Mouse (Mus musculus): ENCODE measurements around the gene Gsg1l. TPM values are rescaled to one million over a fixed set of nuclear protein-coding genes. Genes with fewer than 3 reads are reported as not detected.

Gsg1l gene
- total RNA-seq, 2 experiments from 2014 or later: 9.3 to 14.0 TPM

DNA sequence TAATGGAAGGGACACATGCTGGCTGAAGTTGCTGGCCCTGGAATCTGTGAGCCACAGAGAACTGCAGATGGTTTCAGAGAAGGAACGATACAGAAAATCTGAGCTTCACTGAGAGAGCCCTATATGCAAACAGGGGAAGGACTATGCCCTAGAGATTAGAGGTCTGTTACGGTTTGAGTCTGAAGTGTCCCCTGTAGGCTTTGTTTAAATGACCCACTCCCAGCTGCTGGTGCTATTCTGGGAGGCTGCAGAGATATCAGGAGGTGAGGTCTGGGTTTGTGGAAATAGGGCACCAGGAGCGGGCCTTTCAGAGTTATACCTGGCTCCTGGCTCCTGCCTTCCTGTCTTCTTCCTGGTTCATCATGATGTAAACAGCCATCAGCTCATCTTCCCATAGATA is 95.1 kb downstream of the Gsg1l start:
- DNase-seq (ENCODE audit: low spot score in 2 of 2): no peak

DNA sequence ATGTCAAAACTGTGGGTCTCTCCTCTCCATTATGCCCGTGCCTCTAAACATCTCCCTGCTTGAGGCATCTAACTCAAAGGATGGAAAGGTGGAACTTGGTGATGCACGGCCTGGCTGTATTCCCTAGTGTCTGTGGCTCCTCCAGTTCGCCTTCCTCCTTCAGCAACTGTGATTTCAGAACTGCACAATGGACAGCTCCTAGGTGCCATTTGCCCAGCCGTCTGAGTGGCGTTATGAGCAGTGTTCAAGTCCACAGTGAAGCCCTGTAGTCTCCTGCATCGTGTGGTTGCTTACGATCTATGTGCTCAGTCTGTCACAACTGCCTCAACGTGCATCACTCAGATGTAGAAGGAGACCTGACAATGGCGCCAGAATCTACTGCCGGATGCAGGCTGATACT is 96.6 kb downstream of the Gsg1l start:
- no peak for DNase-seq (ENCODE audit: low spot score in 2 of 2)

DNA sequence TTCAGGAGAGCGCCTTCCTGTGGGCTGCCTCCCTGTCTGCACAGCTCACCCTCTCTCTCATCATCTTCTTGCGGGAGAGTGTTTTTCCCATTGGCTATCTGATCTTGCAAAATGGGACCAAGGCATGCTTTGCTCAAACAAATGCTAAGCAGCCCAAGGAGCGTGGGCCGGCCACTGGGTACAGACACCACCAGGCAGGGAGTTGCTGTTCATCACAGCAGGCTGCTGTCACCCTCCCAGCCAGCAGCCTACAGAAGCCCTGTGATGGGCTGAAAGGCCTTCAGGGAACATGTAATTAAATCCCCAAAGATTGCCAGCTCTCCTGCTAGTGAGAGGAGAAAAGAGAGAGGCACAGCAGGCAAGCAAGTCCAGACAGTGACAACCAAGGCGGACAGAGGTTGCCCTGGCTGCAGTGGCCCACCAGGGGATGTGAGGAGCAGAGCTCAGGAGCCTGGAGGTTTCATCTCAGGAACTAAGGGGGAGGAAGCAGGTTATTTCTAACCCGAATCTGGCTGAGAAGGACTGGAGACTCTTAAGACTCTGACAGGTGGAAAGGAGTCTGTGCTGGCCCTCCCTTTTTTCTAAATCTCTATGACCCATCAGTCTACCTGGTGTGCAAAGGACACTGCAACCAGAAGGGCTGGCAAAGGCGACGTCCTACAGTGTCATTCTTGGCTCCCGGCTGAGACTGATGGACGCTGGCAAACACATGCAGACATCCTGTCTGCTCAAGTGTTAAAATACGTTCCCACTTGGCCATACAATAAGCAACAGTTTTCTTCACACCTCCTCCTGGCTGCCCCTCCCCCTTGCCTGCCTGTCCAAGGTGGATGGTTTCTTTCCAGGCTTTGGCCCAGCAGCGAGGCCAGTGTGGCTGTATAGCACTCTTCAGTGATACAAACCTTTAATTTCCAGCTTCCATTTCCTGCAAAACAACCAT is 98.0 kb downstream of the Gsg1l start:
- no peak for DNase-seq (ENCODE audit: low spot score in 2 of 2)

DNA sequence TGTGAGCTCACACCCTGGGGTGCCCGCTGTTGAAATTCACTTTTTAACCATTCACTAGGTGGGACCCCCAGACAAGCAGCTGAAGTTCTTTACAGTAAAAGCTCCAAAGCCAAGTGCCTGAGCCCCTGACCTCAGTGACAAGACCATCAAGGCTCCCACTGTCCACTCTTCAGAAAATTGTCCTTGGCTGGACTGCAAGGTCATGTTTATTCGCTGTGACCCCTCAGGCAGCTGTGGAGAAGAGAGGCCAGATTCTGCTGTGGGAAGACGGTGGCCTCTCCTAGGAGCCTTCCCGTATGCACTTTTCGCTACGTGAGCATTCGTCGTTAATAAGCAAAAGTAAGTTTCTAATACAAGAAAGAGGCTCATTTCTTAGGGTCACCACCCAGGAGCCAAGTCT is 102.6 kb downstream of the Gsg1l start:
- no peak for DNase-seq (ENCODE audit: low spot score in 2 of 2)

DNA sequence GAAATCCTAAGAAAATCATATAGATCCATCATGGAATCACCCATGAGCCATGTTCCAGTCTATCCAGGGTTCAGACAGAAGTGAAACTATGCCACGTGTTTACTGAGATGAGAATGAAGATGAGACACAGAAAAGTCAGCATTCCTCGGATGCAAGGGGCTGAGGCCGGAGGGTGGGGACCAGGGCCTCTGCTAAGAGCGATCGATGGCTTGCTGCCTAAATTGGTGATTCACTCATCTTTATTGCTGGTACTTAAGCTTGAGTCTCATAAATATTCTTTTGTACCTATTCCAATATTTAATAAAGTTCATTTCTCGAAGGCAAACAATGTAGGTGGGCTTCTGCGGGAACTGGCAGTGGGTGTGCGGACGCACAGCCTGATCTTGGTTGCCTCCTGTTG is 105.5 kb downstream of the Gsg1l start:
- no peak for DNase-seq (ENCODE audit: low spot score in 2 of 2)

DNA sequence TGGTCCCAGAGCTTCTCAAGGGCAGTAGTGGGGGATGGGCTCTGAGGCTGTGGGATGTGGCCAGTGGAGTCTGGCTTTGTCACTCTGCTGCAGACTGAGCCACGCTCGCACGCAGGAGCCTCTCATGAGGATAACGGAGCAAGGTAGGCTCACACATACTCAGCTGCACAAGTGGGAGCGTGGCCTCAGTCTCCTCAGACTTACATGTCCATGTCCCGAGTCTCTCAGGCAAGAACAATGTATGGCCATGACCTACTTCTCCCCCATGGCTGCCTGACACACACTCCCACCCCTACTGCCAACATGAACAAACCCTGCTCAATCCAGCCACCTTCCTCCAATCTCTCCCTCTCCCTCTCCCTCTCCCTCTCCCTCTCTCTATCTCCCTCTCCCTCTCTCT is 106.8 kb downstream of the Gsg1l start:
- DNase-seq (ENCODE audit: low spot score in 2 of 2): no peak

DNA sequence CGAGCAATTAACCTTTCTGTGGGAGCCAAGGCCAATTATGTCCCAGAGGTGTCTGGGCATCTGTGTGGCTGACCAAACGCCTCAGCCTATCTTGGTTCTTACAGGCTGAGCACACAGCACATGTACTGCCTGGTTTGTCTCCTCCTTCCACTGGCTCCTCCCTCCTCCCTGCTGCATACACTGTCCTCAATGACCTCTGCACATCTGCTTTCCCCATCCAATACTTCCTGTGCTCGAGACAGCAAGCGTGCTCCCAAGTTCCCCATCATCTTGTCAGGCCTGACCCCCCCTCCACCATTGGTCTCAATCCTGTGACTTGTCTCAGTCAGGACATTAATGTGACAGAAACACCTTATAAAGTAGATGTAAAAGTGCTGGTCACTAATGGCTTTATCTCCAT is 108.3 kb downstream of the Gsg1l start:
- no peak for DNase-seq (ENCODE audit: low spot score in 2 of 2)

DNA sequence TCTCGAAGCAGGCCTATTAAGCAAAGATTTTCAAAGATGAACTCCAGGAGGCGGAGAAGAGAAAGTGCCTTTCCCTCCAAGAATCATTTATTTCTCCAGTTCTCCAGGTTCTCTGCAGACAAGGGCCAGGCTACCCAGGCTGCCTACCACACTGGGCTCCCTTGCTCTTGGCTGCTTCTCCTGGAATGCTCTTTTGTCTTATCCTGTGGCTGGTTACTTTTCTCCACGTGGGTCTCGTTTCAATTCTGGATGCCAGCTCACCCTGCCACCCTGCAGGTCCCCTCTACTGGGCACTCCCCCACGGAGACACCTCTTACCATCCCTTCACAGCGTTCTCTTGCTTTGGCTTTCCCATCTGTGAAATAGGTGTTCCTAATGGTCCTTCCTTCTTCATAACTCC is 109.4 kb downstream of the Gsg1l start:
- no peak for DNase-seq (ENCODE audit: low spot score in 2 of 2)

DNA sequence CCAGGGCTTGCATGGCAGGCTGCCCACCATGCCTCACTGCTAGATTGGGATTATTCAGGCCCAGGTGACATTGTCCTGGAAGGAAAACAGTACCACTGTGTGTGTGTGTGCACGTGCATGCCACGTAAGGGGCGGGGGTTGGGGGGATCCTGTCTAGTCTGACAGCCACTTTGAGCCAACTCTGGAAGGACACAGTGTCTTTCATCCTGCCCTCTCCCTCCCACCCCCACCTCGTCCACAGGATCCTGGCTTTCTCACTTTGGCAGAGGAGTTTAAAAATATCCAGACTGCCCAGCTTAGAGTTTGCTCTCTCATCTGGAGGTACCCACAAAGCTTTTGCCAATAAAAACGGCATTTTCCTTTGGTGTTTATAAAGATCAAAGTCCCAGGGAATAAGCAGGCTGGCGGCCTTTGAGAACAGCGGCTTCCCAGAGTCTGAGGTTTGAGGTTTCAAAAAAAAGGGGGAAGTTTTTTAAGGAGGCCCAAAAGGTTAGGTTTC is 110.0 kb downstream of the Gsg1l start:
- DNase-seq (ENCODE audit: low spot score in 2 of 2): peak in 1 of 2 experiments; percentile 22

DNA sequence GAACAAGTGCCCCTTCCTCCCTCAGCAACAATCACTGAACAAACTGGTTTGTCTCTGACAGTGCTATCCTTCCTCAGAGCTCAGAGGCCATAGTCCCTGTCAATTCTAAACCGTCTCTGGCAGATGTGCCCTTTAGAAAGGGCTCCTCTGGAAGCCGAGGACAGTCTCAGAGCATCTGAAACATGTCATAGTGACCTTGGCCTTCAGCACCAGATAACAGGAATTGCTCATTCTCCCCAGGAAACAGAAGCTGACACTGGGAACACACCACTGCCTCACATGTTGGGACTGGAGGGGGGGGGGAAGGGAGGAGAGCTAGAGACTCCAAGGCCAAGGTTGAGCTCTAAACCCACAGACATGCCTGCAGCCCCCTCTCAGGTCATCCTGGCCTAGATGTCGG is 113.1 kb downstream of the Gsg1l start:
- no peak for DNase-seq (ENCODE audit: low spot score in 2 of 2)

DNA sequence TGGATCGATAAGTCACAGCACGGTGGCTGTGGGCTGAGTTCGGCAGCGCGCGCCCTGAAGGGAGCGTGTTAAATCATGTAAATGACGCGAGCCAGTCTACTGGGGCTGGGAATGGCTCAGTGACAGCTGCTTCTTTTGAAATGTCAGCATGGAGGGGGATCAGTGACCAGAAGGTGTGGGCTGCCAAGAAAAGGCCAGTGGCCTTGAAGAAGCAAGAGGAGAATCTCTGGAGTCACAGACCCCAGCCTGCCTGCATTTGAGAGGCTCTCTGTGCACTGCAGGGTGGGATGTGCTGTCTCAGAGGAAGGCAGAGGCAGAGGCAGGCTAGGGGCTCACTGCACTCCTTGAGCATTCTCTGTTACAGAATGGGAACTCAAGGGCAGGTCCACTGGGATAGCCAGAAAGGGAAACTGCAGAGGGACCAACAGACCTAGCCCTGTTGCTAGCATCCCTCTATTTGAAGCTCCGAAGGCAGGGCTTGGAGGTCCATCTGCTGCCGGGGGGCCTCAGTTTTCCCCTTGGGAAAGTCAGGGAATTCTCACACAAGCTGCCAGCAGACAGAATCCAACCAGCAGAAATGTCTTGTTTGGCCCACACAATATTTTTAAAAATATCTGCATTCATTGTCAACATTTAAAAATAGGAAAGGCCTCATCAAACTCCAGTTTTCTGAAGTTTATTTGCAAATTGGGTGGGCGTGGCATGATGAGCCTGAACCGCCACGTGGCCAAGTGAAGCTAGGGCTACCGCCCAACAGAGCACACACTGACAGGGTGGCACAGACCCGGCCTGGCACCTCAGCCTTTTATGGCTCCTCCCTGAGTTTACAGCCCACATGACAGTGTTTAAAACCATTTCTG is 115.6 kb downstream of the Gsg1l start:
- no peak for DNase-seq (ENCODE audit: low spot score in 2 of 2)

DNA sequence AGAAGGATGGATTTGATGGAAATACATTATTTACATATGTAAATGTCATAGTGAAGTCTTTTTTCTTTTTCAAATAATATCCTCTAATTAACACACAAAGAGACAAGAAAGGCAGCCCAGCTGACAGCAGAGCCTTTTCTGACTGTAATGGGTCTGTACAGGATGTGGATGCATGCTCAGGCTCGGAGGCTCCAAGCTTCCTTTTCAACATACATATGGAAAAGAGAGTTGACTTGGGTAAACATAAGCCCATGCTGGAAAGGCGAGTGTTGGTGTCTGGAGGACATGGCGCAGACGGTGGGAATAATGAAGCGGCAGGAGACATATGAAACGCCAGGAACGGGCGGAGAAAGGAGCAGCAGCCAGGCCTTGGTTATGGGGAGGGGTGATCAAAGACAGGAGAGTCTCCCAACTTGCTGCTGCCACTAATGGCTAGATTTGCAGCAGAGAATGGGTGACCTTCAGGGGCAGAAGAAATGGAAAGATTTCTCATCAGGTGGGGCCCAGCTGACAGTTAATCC is 118.1 kb downstream of the Gsg1l start:
- no peak for DNase-seq (ENCODE audit: low spot score in 2 of 2)

DNA sequence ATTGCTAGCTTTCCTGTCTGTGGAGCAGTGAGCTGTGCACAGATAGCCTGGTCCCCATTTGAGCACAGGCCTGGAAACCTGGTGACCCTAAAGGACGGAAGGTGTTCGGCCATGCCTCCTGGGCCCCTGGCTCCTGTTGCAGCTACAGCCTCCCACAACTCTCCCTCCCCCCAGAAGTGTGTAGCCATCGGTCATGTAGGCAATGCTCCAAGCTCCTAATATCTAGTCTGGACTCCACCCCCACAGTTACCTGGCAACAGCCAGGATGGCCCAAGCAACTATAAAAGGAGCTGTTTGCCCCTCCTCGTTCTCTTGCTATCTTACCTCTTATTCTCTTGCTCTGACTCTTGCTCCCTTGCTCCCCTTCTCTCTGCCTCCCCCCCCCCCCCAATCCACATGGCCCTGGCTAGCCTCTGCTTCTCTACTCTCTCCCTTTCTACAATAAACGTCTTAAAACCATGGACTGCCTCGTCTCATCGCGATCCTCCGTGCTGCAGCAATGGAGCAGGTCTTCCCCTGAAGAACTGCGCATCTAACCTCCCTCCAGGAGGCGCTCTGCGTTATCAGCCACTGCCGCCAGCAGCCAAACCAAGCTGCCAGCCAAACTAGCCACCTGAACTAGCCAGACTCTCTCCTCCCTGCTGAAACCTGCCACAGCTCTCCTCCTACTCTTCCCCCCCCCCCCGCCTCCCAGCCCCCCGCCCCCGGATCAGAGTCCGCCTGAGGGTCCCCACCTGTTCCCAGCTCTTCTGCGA is 122.7 kb downstream of the Gsg1l start:
- no peak for DNase-seq (ENCODE audit: low spot score in 2 of 2)

DNA sequence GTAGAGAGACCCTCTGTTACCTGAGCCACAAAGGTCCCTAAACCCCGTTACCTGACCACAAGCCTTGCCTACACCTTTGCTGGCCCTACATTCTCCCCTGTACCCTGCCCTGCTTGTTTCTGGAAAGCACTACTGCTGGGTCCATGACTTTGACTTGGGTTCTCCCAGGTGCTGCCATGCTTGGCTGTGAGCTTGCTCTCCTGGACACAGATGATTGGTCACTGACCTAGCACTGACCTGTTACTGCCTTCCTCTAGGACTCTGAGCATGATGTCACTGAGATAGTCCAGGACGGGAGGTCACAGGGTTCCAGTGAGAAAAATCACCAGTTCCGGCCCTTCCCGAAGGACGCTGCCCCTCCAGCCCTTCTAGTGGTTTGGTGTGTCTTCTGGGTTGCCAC is 123.4 kb downstream of the Gsg1l start:
- DNase-seq (ENCODE audit: low spot score in 2 of 2): no peak

DNA sequence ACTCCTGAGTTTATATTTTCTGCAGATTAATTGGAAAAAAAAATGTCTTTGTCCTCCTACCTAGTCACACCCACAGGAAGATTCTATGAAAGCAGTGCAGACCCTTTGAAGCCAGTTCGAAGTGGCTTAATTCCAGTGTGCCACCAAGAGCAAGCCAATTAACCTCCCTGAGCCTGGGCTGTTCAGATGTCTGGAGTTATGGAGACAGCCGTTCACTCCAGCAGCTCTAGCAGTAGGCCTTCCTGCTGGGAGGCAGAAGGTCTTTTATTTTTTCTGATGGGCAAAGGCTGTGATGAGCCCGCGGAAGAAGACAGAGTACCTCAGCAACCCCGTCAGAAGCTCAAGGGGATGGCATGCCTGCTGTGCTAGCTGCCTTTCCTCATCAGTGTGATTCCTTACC is 127.2 kb downstream of the Gsg1l start:
- DNase-seq (ENCODE audit: low spot score in 2 of 2): no peak

DNA sequence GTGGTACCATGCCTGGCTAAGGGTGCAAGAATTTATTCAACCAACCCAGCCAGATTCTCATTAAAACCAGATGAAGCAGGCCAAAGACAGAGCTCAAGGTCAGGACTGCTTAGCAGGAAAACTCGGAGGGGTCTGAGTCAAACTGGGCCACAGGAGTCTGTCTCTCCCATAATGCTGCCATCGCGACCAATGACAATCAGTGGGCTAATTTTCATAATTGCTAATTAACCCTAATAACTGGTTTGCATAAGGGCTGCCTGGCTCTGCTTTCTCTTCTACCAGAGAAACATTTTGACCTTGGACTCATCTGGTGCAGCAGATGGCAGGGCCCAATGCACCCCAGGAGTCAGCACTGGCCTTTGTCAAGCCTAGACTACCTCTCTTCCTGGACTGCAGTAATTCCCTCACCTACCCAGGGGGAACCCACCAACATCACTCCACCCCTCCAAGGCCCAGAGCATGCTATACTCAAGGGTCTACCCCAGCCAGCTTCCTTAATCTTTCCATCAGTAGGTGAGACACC is 127.8 kb downstream of the Gsg1l start:
- DNase-seq (ENCODE audit: low spot score in 2 of 2): no peak

DNA sequence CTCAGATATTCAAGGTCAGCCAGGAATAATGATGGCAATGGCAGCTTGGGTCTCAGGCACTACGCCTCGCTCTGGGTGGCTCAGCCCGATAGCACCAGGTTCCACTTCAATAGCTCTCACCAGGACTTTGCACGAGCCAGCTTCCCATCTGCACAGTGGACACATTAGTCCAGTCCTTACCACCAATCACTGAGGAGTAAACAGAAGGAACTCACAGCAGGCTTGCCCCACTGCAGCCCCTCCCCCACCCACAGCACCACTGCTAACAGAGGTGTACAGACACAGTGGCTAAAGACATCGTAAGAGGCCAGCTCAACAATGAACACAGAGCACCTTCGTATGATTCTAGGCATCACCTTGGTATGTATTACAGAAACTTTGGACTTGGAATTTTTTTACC is 128.4 kb downstream of the Gsg1l start:
- DNase-seq (ENCODE audit: low spot score in 2 of 2): no peak

DNA sequence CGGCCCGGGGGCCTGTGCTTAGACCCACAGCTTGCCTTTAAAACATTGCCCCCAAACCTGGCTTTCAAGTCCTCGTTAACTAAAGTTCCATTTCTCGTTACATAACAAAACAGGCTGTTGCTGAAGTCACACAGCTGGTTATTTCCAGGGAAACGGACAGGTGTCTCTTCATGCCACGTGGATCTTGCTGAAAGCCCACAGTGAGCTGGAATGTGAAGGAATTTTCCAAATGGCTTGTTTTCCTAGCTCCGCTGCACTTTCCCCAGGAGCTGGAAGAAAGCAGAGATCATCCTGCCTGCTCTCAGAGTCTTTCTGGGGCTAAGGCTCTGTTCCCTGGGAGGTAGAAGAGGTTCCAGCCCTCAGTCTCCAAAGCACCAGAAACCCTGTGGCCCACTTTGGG is 130.3 kb downstream of the Gsg1l start:
- no peak for DNase-seq (ENCODE audit: low spot score in 2 of 2)

DNA sequence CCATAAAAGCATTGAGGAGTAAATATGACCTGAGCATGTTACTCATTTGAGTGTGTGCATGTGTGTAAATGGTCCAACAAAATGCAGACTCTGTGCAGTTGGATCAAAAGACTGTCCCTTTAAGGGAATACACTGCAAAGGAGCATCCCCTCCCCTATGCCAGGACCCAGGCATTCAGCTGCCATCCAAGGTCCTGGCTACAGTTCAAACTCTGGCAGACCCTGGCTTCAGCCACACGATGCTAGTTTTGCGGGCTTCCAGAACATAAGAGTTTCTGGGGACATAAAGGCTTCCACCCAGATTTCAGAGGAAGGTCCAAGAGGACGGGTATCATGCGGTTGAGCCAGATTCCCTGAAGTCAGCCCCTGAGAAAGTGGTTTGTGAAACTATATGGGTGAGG is 133.2 kb downstream of the Gsg1l start:
- DNase-seq (ENCODE audit: low spot score in 2 of 2): no peak

DNA sequence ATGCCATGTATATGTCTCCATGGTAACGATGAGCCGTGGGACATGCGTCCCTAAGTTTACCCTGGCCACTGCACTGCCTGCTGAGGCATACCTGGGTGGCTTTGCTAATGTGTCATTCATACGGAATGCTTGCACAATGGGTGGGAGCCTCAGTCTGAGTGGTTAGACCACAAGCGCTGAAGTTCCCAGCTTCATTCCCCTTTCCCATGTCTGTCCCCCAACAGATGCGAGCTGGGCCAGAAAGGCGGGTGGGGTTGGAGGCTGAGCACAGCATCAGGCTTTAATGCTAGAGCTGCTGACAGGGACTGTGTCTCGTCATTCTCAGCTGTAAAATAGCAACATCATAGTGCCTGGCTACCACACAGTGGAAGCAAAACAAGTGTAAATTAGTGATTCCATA is 136.3 kb downstream of the Gsg1l start:
- no peak for DNase-seq (ENCODE audit: low spot score in 2 of 2)

DNA sequence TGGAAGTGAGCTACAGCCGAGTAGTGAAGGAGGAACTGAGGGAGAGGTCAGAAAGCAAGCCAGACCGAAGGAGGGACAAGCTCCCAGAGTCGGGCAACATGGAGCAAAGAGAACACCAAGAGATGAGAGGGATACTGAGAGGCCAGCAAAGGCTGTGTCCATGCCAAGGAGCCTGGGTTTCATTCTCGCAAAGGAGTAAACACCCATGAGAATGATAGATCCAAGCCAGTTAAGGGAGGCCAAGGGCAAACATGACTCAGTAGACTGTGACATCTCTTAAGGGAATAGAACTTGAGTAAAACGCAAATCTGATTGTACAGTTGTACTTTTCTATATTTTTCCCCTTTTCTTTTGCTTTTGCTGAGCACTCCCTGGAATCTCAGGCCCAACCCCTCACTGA is 137.6 kb downstream of the Gsg1l start:
- no peak for DNase-seq (ENCODE audit: low spot score in 2 of 2)
